Mouse (Mus musculus) CH12.LX (cell line): ENCODE measurements around the gene Ehd1. TPM values are rescaled to one million over a fixed set of nuclear protein-coding genes. Genes with fewer than 3 reads are reported as not detected.

ENCODE experiments used
- DNase-seq: peaks from one replicate; pipeline ENCODE4 v3.0.0-alpha.2; 2013; ENCODE audit errors: extremely low read depth
- H3K27ac ChIP-seq: 2 replicates; pipeline ENCODE4 v1.5.1; 2012; ENCODE audit warnings: low read depth, mild to moderate bottlenecking, control low read depth, moderate library complexity; ENCODE audit not compliant: insufficient read depth
- H3K27me3 ChIP-seq: replicated peaks from 2 replicates; pipeline ENCODE3; 2012; ENCODE audit warnings: inconsistent platforms
- H3K36me3 ChIP-seq, 2 experiments: replicated peaks in 1 of 2; 2 replicates each; pipeline versions ENCODE3 to v1.6.1; 2012; ENCODE audit warnings: inconsistent platforms in 1 of 2, low read length in 1 of 2, mild to moderate bottlenecking in 1 of 2, mixed read lengths in 1 of 2, moderate library complexity in 1 of 2; ENCODE audit not compliant: control insufficient read depth in 1 of 2, insufficient read depth in 1 of 2
- H3K4me1 ChIP-seq, 2 experiments: 2 replicates each; pipeline ENCODE4 v1.6.1; 2012; ENCODE audit warnings: inconsistent platforms in 1 of 2, moderate library complexity in 1 of 2; ENCODE audit not compliant: insufficient read depth in 2 of 2, control insufficient read depth in 1 of 2
- H3K4me2 ChIP-seq: 2 replicates; pipeline ENCODE4 v1.6.1; 2012; ENCODE audit warnings: low read depth, mild to moderate bottlenecking, control low read depth; ENCODE audit not compliant: poor library complexity, insufficient read depth, severe bottlenecking
- H3K4me3 ChIP-seq, 3 experiments: fragments of 150-350 bp in 1 of 3; sonication (generic) in 1 of 3; replicated peaks in 1 of 3; 2 replicates each; pipeline versions ENCODE3 to v1.5.1; 2011 to 2012; ENCODE audit warnings: low read depth in 2 of 3, low read length in 2 of 3, mild to moderate bottlenecking in 2 of 3, moderate library complexity in 2 of 3, control low read depth in 1 of 3, improper control_type of control experiment in 1 of 3, inconsistent platforms in 1 of 3, mixed read lengths in 1 of 3; ENCODE audit not compliant: poor library complexity in 1 of 3
- H3K79me2 ChIP-seq: replicated peaks from 2 replicates; pipeline ENCODE4 v1.6.1; 2012; ENCODE audit warnings: mild to moderate bottlenecking, moderate library complexity; ENCODE audit not compliant: control insufficient read depth, poor library complexity, insufficient read depth, severe bottlenecking; ENCODE audit errors: extremely low read depth
- H3K9ac ChIP-seq: 2 replicates; pipeline ENCODE4 v1.6.1; 2012; ENCODE audit warnings: low read depth, mild to moderate bottlenecking, control low read depth, moderate library complexity; ENCODE audit not compliant: insufficient read depth
- H3K9me3 ChIP-seq: replicated peaks from 2 replicates; pipeline ENCODE3; 2012; ENCODE audit warnings: low read length, inconsistent platforms, mixed read lengths
- BHLHE40 ChIP-seq: IDR thresholded peaks from 2 replicates; pipeline ENCODE4 v1.6.1; 2011; ENCODE audit warnings: mild to moderate bottlenecking, low read depth, low read length, improper control_type of control experiment
- CHD1 ChIP-seq: IDR thresholded peaks from 2 replicates; pipeline ENCODE4 v1.6.1; 2012; ENCODE audit warnings: low read depth, low read length, improper control_type of control experiment, inconsistent platforms
- CHD2 ChIP-seq: IDR thresholded peaks from 2 replicates; pipeline ENCODE4 v1.6.1; 2011; ENCODE audit warnings: low read length, improper control_type of control experiment
- CTCF ChIP-seq, 2 experiments: IDR thresholded peaks in 1 of 2; conservative IDR thresholded peaks in 1 of 2; 2 replicates each; pipeline ENCODE4 v1.5.1; 2011 to 2012; ENCODE audit warnings: low read depth in 2 of 2, low read length in 2 of 2, improper control_type of control experiment in 1 of 2, inconsistent platforms in 1 of 2, mild to moderate bottlenecking in 1 of 2, moderate library complexity in 1 of 2
- ELF1 ChIP-seq: IDR thresholded peaks from 2 replicates; pipeline ENCODE4 v1.6.1; 2014; ENCODE audit warnings: low read depth, mild to moderate bottlenecking, inconsistent platforms, low read length, improper control_type of control experiment
- EP300 ChIP-seq: IDR thresholded peaks from 2 replicates; pipeline ENCODE4 v1.6.1; 2011; ENCODE audit warnings: low read length, improper control_type of control experiment
- ETS1 ChIP-seq: conservative IDR thresholded peaks from 2 replicates; pipeline ENCODE4 v1.6.1; 2012; ENCODE audit warnings: low read depth, mild to moderate bottlenecking, inconsistent platforms, low read length, improper control_type of control experiment, moderate library complexity
- HCFC1 ChIP-seq: IDR thresholded peaks from 2 replicates; pipeline ENCODE4 v1.6.1; 2012; ENCODE audit warnings: low read depth, mild to moderate bottlenecking, inconsistent platforms, low read length, improper control_type of control experiment
- IRF4 ChIP-seq: IDR thresholded peaks from 2 replicates; pipeline ENCODE4 v1.6.1; 2014; ENCODE audit warnings: low read depth, mild to moderate bottlenecking, inconsistent platforms, low read length, improper control_type of control experiment
- JUN ChIP-seq: IDR thresholded peaks from 2 replicates; pipeline ENCODE4 v1.6.1; 2011; ENCODE audit warnings: low read depth, mild to moderate bottlenecking, low read length, improper control_type of control experiment, moderate library complexity; ENCODE audit not compliant: insufficient read depth
- JUND ChIP-seq: conservative IDR thresholded peaks from 2 replicates; pipeline ENCODE4 v1.6.1; 2011; ENCODE audit warnings: low read depth, low read length, improper control_type of control experiment
- KAT2A ChIP-seq: IDR thresholded peaks from 2 replicates; pipeline ENCODE4 v1.6.1; 2012; ENCODE audit warnings: low read length, improper control_type of control experiment, inconsistent platforms; ENCODE audit not compliant: insufficient replicate concordance
- MAFK ChIP-seq: IDR thresholded peaks from 2 replicates; pipeline ENCODE4 v1.6.1; 2011; ENCODE audit warnings: low read length, improper control_type of control experiment; ENCODE audit not compliant: insufficient replicate concordance
- MAX ChIP-seq: IDR thresholded peaks from 2 replicates; pipeline ENCODE4 v1.6.1; 2011; ENCODE audit warnings: low read length, improper control_type of control experiment
- MAZ ChIP-seq: IDR thresholded peaks from 2 replicates; pipeline ENCODE4 v1.6.1; 2012; ENCODE audit warnings: low read depth, mild to moderate bottlenecking, inconsistent platforms, low read length, improper control_type of control experiment, moderate library complexity
- MEF2A ChIP-seq: IDR thresholded peaks from 2 replicates; pipeline ENCODE4 v1.6.1; 2014; ENCODE audit warnings: low read depth, mild to moderate bottlenecking, inconsistent platforms, low read length, improper control_type of control experiment, borderline replicate concordance
- MXI1 ChIP-seq: IDR thresholded peaks from 2 replicates; pipeline ENCODE4 v1.6.1; 2011; ENCODE audit warnings: mild to moderate bottlenecking, low read depth, low read length, improper control_type of control experiment
- MYC ChIP-seq: IDR thresholded peaks from 2 replicates; pipeline ENCODE4 v1.6.1; 2011; ENCODE audit warnings: low read depth, mild to moderate bottlenecking, improper control_type of control experiment, low read length
- NELFE ChIP-seq: IDR thresholded peaks from 2 replicates; pipeline ENCODE4 v1.6.1; 2011; ENCODE audit warnings: low read depth, low read length, improper control_type of control experiment
- NRF1 ChIP-seq: IDR thresholded peaks from 2 replicates; pipeline ENCODE4 v1.6.1; 2014; ENCODE audit warnings: low read depth, mild to moderate bottlenecking, inconsistent platforms, low read length, improper control_type of control experiment, moderate library complexity
- RAD21 ChIP-seq: IDR thresholded peaks from 2 replicates; pipeline ENCODE4 v1.6.1; 2011; ENCODE audit warnings: low read depth, mild to moderate bottlenecking, low read length, improper control_type of control experiment, moderate library complexity
- SIN3A ChIP-seq: IDR thresholded peaks from 2 replicates; pipeline ENCODE4 v1.6.1; 2012; ENCODE audit warnings: low read length, improper control_type of control experiment, inconsistent platforms
- SMC3 ChIP-seq: IDR thresholded peaks from 2 replicates; pipeline ENCODE4 v1.6.1; 2011; ENCODE audit warnings: low read depth, low read length, improper control_type of control experiment
- TBP ChIP-seq: conservative IDR thresholded peaks from 2 replicates; pipeline ENCODE4 v1.6.1; 2011; ENCODE audit warnings: low read depth, low read length, improper control_type of control experiment
- UBTF ChIP-seq: IDR thresholded peaks from 2 replicates; pipeline ENCODE4 v1.6.1; 2012; ENCODE audit warnings: low read depth, mild to moderate bottlenecking, inconsistent platforms, low read length, improper control_type of control experiment, moderate library complexity
- USF1 ChIP-seq: IDR thresholded peaks from 2 replicates; pipeline ENCODE4 v1.6.1; 2014; ENCODE audit warnings: low read depth, mild to moderate bottlenecking, inconsistent platforms, low read length, improper control_type of control experiment
- USF2 ChIP-seq: conservative IDR thresholded peaks from 2 replicates; pipeline ENCODE4 v1.6.1; 2011; ENCODE audit warnings: low read depth, low read length, improper control_type of control experiment
- ZC3H11A ChIP-seq: IDR thresholded peaks from 2 replicates; pipeline ENCODE4 v1.6.1; 2012; ENCODE audit warnings: low read depth, mild to moderate bottlenecking, inconsistent platforms, low read length, improper control_type of control experiment
- dilution Hi-C: fragments of 300-500 bp; cut with MboI; formaldehyde crosslinking; loops from 2 replicates; pipeline ENCODE4 v1.14.3; 2020; ENCODE audit warnings: low sequenced_read_pairs; ENCODE audit not compliant: extremely low pct_unique_long_range_greater_than_20kb, extremely low pct_ligation_motif_present
- in situ Hi-C: fragments of 300-500 bp; cut with MboI; formaldehyde crosslinking; loops from 3 replicates; pipeline ENCODE4 v1.14.3; 2019; ENCODE audit warnings: low sequenced_read_pairs, low pct_ligation_motif_present, low pct_unique_long_range_greater_than_20kb, mixed read lengths
- polyA plus RNA-seq: library from polyadenylated mRNA; unstranded; fragments of >175 nt; gene quantifications from 2 replicates; pipeline ENCODE4 v1.2.1, GENCODE M21; 2012; ENCODE audit warnings: low read depth; ENCODE audit not compliant: insufficient read length
- total RNA-seq, 2 experiments: library from RNA; depleted of rRNA; stranded (reverse); fragments of 300-350 nt in 1 of 2; fragments of >200 nt in 1 of 2; gene quantifications; 2 replicates each; pipeline ENCODE4 v1.2.3; 2012 to 2014

Gene Ehd1
- total and polyA plus RNA-seq, 3 experiments, result 131 to 400 (median 245) TPM

DNA sequence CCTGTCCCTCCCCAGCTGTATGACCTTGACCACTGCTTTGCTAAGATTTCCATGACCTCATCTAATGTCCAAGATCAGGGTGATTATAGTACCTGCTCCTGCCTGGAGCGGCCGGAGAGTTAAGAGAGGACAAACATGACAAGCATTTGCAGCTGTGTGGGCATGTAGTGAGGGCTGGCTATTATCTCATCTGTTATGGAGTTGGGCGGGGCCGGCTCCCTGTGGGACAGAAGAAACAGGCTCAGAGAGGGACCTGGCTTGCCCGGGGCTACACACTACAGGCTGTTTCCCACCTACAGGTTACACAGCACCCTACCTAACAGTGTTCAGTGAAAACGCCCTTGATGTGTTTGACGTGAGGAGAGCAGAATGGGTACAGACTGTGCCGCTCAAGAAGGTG is 44.8 kb downstream of the Ehd1 start:
- H3K9ac ChIP-seq, result no peak overlapping the region
- in situ Hi-C loops, result loop anchor here (25.0 kb wide), 1 partner anchor 159 kb away; no protein-coding TSS in a partner anchor
- no peak for TF ChIP-seq ELF1
- no peak for TF ChIP-seq ETS1
- no peak for TF ChIP-seq JUND
- no peak for TF ChIP-seq MXI1
- TF ChIP-seq KAT2A, result no peak
- no peak for TF ChIP-seq RAD21
- TF ChIP-seq MAFK, result no peak
- TF ChIP-seq TBP, result no peak
- TF ChIP-seq SIN3A, result no peak
- TF ChIP-seq MEF2A, result no peak
- no peak for TF ChIP-seq MAZ
- no peak for TF ChIP-seq NRF1
- TF ChIP-seq HCFC1, result no peak
- dilution Hi-C loops, result no loop called here
- H3K36me3 ChIP-seq, result peaks cover 22 to 31% of the 10 kb centered on the region in 2 experiments
- H3K4me1 ChIP-seq, result peaks cover 6 to 20% of the 10 kb centered on the region in 2 experiments; a peak in 3 of 4 replicates
- H3K27me3 ChIP-seq, result no peaks in the 10 kb centered on the region
- DNase-seq, result no peak
- H3K4me2 ChIP-seq, result no peak overlapping the region
- no peaks in the 10 kb centered on the region for H3K79me2 ChIP-seq
- no peak overlapping the region for H3K27ac ChIP-seq
- H3K4me3 ChIP-seq, result peak overlapping the region in 2 of 3 experiments; percentile 13 to 64
- no peaks in the 10 kb centered on the region for H3K9me3 ChIP-seq

DNA sequence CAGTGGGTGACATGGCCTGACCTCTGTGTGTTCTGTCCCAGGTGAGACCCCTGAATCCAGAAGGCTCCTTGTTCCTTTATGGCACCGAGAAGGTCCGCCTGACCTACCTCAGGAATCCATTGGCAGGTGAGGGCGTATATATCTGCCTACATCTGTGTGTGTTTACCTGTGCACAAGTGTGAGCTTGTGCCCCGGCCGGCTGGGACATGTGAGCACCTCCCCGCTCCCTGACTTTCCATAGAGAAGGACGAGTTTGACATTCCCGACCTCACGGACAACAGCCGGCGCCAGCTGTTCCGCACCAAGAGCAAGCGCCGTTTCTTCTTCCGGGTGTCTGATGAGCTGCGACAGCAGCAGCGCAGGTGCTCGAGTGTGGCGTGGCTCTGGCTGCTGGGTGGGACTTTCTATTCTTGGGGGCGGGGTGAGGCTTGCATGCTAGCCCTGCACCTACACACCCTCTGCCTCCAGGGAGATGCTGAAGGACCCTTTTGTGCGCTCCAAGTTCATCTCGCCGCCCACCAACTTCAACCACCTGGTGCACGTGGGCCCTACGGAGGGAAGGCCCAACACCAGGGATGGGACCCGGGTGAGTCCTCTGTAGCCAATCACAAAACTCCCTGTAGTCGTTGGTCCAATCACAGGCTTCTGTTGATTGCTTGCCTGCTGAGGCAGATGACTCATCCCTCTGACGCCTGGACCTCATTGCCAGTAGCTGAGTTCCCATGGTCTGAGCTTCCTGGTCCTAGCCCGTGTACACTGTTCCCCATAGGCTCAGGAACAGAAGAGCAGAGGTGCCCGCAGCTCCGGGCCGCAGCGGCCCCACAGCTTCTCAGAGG is 45.5 kb downstream of the Ehd1 start:
- H3K79me2 ChIP-seq, result no peaks in the 10 kb centered on the region
- H3K36me3 ChIP-seq, result peaks cover 21 to 25% of the 10 kb centered on the region in 2 experiments
- peaks cover 6 to 20% of the 10 kb centered on the region in 2 experiments; a peak in 3 of 4 replicates for H3K4me1 ChIP-seq
- dilution Hi-C loops, result no loop called here
- H3K4me3 ChIP-seq, result peak overlapping the region; percentile 17 to 71 (median 64)
- no peak overlapping the region for H3K27ac ChIP-seq
- H3K27me3 ChIP-seq, result no peaks in the 10 kb centered on the region
- H3K4me2 ChIP-seq, result peak overlapping the region; percentile 7; the same call in 1 of the 2 replicates
- DNase-seq, result peak; percentile 95
- no peaks in the 10 kb centered on the region for H3K9me3 ChIP-seq
- H3K9ac ChIP-seq, result no peak overlapping the region
- in situ Hi-C loops, result loop anchor here (25.0 kb wide), 1 partner anchor 160 kb away; no protein-coding TSS in a partner anchor
- TF ChIP-seq BHLHE40 (peak; percentile 61; the same call in 1 of the 2 replicates), JUND (peak; percentile 65; the same call in 1 of the 2 replicates), HCFC1 (peak; percentile 10; the same call in 1 of the 2 replicates), SMC3 (no peak), CTCF (conservative IDR thresholded peaks at IDR 0.05 in 1 of 2, IDR thresholded peaks at IDR 0.05 in 1 of 2; ENCODE audit: low read depth in 2 of 2, low read length in 2 of 2) (no peak), KAT2A (no peak), SIN3A (no peak; the same call in 1 of the 2 replicates), MYC (peak; percentile 80), CHD1 (no peak), JUN (peak; percentile 28; the same call in 1 of the 2 replicates), CHD2 (no peak), UBTF (no peak), TBP (0 out of 2 replicates have a peak, but pooled peaks have one; percentile 34), ZC3H11A (no peak), EP300 (no peak), USF1 (peak; percentile 27; the same call in 1 of the 2 replicates), MAFK (no peak), MAX (peak; percentile 95), RAD21 (no peak), USF2 (no peak), NRF1 (peak; percentile 40; the same call in 1 of the 2 replicates), NELFE (peak; percentile 27), ETS1 (peak; percentile 56; the same call in 1 of the 2 replicates), IRF4 (no peak)
